Mouse (Mus musculus): ENCODE results near the gene Glp2r.

DNA sequence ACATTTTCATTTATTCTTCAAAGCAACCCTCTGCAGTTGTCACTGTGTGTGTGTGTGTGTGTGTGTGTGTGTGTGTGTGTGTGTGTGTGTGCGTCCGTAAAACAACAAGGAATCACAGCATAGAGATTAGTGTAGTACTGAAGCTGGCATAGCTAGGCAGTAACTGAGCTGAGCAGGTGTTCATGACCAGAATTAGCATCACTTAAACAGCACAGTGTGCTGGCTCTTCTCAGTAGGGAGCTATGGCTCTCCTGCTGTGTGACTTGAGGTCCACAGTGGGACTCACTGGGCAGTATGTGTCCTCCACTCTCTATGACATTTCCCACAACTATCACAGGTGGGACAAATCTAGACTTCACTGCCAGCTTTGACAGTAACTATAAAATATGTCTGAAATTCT is 39.9 kb downstream of the Glp2r start:
- TF ChIP-seq CTCF (IDR thresholded peaks at IDR 0.05; ENCODE audit: borderline replicate concordance, insufficient read depth, low read depth, low read length): no peak
- TF ChIP-seq POLR2A (IDR thresholded peaks at IDR 0.05; ENCODE audit: borderline replicate concordance, insufficient read depth, low read length): no peak
